Mouse (Mus musculus) thymus, postnatal 4 days (tissue): ENCODE measurements at regions not wholly inside any gene's neighbourhood (a gene's known extent, or its start where the extent isn't known, plus 50 kb on each side); places are given as distances from the start of the nearest gene placed in this dataset.
A peak's percentile ranks its signal among the peaks of the same experiment; 100 is the strongest.

Experiments
- DNase-seq: peaks from one replicate; pipeline ENCODE4 v3.0.0; 2021

DNA sequence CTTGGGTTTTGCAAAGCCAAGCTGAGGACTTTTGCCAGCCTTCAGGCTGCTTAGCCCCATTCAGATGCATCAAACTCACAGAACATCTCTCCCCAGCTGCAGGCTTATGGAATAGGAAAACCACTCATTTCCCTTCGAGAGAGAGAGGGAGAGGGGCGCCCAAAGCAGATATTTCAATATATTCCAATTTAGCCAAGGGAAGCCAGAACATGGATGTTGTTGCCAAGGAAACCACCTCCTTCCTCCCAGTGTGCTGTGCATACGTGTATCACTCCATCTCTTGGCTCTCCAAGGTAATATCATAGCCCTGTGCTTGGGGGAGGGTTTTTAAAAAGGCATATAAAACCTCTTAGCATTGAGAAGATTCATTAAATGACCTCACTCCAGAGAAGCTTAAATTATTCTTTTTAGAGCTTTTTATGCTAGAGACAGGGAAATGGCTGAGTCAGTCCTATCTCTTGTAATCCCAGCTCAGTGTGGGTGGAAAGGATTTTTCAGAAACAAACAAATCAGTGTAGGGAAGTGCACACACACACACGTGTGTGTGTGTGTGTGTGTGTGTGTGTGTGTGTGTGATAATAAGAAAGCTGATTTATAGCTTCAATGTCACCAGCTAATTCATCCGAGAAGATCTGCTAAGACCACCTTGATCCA, 245.1 kb downstream of the Rps24 start:
- no peak for DNase-seq

DNA sequence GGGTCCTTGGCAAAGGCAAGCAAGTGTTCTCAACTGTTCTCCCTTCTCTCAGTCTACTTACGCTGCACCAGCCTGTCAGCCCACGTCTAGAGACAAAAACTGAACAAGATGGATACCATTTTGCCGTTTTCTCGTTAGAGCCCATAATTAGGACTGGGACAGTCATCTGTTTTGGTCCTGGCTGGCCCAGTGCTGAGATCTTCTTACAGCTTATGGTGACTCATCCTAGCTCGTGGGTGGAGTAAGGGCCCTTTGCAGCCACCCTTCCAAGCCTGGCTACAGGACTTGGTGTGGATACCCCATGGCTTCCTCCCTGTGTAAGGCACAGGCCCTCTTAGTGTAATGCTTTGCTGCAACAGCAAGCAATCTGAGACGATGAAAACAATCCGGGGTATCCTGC, 246.4 kb downstream of the Rps24 start:
- no peak for DNase-seq

DNA sequence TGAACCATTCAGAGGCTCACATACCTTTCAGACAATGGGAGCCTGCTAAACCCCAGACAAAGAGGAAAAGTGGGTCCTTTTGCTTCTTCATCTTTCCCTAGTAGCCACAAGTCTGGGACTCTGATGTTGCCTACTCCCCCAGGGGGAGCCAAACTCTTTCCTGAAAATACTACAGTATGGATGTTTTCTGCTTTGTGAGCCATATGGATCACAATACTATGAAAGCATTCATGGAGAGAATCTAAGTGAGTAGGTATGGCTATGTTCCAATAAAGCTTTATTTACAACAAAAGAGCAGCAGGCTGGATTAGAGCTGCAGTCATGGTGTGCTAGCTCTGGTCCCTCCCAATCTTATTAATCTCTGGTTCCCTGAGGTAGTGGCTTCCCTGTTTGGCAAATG, 251.9 kb downstream of the Rps24 start:
- DNase-seq = no peak

GRCm38 (mm10) chr14:24744451-24744850, 257.5 kb downstream of the Rps24 start:
- no peak for DNase-seq

DNA sequence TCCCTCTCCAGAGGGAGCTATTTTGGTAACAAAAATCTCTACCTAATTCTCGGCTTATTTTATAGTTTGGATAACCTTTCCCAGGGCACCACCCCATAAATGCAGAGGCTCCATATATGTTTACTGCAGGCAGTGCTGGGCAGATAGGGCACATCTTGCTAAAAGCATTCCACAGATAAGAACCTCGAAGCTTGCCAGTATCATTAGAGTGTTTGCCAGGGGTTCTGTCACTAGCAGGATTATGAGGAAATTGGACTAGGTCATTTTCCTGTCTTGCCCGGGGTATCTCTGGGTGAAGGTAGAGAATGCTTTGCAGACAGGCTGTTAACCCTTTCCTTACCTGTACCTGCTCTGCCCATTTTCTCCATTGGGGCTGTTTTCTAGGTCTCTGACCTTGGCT, 258.8 kb downstream of the Rps24 start:
- no peak for DNase-seq

GRCm38 (mm10) chr14:24747471-24747795, 260.5 kb downstream of the Rps24 start:
- DNase-seq = no peak

DNA sequence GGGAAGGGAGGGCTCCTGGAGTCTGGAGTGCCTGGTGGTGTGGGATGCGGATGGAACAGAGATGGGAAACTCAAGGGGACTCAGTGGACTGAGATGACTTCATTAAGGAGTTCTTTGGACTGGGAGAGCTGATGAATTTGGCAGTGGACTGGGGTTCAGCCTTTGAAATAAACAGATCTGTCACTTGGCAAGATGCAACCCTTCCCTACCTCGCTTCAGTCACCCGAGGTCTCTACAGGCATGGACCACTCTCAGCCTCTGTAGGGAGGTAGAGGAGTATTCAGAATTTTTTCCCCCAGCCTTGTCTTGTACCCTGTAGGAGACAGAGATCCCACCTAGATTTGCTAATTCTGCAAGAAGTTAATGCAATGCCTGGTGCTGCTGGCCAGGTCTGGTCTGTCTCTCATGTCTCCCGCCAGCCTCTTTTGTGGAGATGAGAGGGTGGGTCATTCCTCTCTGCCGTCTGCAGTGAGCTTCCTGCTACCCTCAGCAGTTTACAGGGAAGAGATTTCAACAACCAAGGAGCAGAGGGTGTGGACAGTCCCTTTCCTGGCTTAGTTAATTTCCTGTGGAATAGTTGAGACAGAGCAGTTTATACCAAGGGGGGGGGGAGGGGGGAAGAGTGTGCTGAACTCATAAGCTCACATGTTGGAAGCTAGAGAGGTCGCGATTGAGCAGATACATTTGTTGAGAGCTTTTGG, 261.0 kb downstream of the Rps24 start:
- no peak for DNase-seq

GRCm38 (mm10) chr14:24748497-24748862, 261.6 kb downstream of the Rps24 start:
- no peak for DNase-seq

DNA sequence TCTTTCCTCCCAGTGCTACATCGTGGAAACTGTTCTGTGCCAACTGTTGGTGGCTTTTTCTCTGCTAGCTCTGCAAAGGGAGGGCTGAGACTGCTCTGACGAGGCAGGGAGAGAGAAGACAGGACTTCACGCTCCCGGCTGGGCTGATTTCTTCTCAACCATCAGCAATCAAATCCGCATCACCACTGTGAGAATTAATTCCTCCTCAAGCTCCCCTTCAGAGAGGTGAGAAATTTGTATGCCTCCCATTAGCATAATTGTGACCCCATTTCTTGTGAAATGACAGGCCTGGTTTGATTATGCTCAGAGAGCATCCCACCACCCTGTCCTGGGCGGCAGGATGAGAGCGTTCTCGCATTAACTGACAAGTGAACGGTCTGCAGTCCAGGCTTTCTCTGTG, 262.4 kb downstream of the Rps24 start:
- DNase-seq = no peak

GRCm38 (mm10) chr14:24751227-24751626, 264.3 kb downstream of the Rps24 start:
- DNase-seq = no peak

DNA sequence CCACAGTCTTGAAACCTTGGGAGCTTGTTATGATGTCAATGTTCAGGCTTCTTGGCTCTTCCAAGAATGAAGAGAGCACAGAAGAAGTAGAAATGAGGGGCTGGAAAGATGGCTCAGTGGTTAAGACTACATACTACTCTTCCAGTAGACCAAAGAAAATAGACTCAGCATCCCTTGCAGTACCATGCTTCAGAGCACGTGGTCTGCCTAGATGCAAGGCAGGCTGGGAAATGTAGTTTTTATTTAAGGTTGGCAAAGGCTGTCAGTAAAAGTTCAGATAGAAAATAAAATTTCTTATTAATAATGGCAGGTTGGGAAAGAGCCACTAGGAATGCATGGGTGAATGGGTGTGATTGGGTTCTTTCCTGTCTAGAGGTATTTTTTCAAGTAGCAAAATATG, 267.8 kb downstream of the Rps24 start:
- DNase-seq = no peak

- no peak for DNase-seq
These were observed 268.6 kb downstream of the Rps24 start for GRCm38 (mm10) chr14:24755426-24756117.

GRCm38 (mm10) chr14:24757302-24757701, 270.4 kb downstream of the Rps24 start:
- no peak for DNase-seq

GRCm38 (mm10) chr14:24757843-24758242, 270.9 kb downstream of the Rps24 start:
- DNase-seq = no peak

GRCm38 (mm10) chr14:24760926-24761325, 274.0 kb downstream of the Rps24 start:
- DNase-seq = no peak

GRCm38 (mm10) chr14:24762468-24763274, 275.7 kb downstream of the Rps24 start:
- DNase-seq = peak; percentile 29

- DNase-seq = no peak
These were observed 276.4 kb downstream of the Rps24 start for GRCm38 (mm10) chr14:24763275-24763812.

DNA sequence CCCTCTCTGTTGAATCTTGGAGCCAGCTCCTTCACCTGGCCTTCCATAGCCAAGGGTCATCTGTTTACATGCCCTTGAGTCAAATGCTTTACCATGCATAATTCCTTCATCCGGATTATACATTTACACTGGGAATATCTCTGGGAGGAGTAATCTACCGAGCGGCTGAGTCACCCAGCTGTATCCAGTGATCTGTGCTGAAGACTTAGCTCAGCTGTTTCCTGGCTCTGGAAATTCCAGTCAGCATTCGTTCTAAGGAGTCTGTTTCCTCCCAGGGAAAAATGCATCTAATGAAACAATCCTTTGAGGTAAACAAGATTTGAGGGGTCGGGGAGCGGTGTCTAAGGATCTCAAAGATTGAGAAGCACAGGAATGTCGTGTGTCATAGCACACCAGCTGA, 276.9 kb downstream of the Rps24 start:
- no peak for DNase-seq

DNA sequence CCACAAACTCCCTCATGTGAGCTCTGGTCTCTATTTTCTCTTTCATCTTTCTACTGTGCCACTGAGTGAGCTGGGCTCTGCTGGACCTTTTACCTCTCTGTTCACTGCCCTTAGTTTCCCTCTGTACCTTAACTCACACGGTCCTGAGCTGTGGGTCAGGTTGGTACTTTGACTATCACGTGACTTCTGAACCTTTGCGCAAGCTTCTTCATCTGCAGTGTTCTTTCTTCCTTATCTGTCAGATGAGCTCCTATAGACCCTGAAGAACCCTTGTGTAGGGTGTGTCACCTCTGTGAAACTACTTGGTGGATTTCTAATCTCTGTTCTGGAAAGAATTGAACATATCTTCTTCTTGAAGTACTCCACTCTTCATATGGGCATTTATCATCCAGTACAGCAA, 279.3 kb downstream of the Rps24 start:
- no peak for DNase-seq

- DNase-seq = no peak
These were observed 279.8 kb downstream of the Rps24 start for GRCm38 (mm10) chr14:24766690-24767089.

DNA sequence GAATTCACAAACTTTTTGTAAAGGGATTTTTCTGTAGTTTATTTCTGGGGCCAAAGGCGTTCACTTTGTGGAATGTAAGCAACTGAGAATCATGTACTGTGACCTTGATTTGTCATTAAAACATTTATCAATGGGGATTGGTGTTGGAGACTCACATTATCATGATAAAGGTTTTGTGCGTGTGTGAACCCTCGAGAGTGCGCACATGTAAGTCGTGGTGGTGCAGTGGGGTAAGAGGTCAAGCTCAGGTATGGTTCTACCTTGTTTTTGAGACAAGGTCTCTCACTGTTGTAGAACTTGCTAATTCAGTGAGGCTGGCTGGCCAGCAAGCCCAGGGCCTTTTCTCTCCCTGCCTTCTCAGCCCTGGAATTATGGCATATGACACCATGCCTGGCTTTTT, 280.4 kb downstream of the Rps24 start:
- DNase-seq = no peak

GRCm38 (mm10) chr14:24767964-24768363, 281.0 kb downstream of the Rps24 start:
- no peak for DNase-seq

GRCm38 (mm10) chr14:24769451-24769850, 282.5 kb downstream of the Rps24 start:
- no peak for DNase-seq
